Mouse (Mus musculus): Measurements from ENCODE around the gene Tmem104. TPM values are rescaled to one million over a fixed set of nuclear protein-coding genes. Genes with fewer than 3 reads are reported as not detected.

Tmem104 gene
- total RNA-seq, 4 experiments from 2014 or later: 4.3 to 7.2 (median 6.3) TPM

GRCm38 (mm10) chr11:115277604-115277975 lies 90.3 kb downstream of the Tmem104 start:
- DNase-seq (ENCODE audit: low spot score in 2 of 2): no peak

GRCm38 (mm10) chr11:115278176-115278575 lies 90.9 kb downstream of the Tmem104 start:
- DNase-seq (ENCODE audit: low spot score in 2 of 2): no peak

DNA sequence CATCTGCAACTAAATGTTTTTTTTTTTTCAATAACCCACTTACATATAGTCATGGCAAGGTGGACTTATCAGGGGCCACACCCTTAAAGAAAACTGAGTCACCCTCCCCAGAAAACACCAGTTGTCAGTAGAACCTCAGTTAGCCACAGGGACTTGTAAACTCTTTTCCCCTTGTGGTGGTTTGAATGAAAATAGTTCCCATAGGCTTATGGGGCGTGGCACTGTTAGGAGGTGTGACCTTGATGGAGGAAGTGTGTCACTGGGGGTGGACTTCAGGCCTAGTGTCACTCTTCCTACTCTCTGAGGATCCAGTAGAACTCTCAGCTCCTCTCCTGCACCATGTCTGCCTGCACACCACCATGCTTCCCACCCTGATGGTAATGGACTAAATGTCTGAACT lies 92.4 kb downstream of the Tmem104 start:
- DNase-seq (ENCODE audit: low spot score in 2 of 2): no peak

GRCm38 (mm10) chr11:115282295-115282694 lies 95.0 kb downstream of the Tmem104 start:
- no peak for DNase-seq (ENCODE audit: low spot score in 2 of 2)

DNA sequence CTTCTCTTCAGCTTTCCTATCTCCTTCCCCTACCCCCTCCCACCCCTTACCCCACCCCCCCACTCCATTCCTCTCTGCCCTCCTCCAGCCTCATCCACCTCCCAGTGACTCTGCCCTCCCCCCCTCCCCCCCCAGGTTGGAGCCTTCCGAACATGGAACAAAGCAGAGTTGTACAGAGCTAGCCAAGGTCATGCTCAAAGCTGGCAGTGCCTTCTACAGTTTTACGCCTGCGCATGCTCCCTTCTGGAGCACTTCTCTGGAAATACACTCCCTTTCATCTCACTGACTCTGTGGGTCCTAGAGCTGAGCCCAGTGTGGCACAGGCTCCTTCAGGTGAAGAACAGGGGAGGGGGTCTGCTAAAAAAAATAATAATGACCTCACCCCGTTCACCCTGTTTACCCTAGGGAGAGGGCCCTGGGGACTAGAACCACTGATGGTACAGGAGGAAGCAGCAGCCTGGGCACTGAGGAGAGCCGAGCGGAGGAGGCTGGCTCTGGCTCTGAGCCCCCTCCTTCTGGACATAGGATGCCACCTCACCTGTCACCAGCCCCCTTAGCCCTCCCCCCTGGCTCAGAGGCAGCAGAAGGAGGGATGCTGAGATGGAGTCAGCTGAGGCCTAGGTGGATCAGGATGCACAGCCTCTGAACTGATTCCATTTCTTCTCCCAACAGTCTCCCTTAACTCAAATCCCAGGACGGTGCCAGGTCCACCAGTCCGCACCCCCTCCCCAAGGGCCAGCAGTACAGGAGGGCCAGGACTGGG lies 95.6 kb downstream of the Tmem104 start:
- DNase-seq (ENCODE audit: low spot score in 2 of 2): no peak

GRCm38 (mm10) chr11:115283486-115283765 lies 96.1 kb downstream of the Tmem104 start:
- no peak for DNase-seq (ENCODE audit: low spot score in 2 of 2)

GRCm38 (mm10) chr11:115283891-115284620 lies 96.8 kb downstream of the Tmem104 start:
- no peak for DNase-seq (ENCODE audit: low spot score in 2 of 2)

DNA sequence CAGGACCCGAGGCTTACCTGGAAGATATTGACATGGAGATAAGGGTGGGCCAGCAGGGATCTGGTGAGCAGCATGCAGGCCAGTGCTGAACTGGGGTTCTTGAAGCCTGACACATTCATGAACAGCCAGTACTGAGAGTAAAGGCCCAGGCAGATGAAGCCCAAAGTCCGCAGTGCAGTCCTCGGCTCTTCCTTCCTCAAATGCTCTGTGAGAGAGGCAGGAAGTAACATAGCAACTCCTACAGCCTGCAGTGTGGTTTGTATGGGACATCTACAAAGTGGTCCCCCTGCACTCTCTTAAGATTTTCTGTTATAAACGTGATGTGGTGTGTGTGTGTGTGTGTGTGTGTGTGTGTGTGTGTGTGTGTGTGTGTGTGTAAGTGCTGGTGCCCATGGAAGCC lies 98.0 kb downstream of the Tmem104 start:
- no peak for DNase-seq (ENCODE audit: low spot score in 2 of 2)

DNA sequence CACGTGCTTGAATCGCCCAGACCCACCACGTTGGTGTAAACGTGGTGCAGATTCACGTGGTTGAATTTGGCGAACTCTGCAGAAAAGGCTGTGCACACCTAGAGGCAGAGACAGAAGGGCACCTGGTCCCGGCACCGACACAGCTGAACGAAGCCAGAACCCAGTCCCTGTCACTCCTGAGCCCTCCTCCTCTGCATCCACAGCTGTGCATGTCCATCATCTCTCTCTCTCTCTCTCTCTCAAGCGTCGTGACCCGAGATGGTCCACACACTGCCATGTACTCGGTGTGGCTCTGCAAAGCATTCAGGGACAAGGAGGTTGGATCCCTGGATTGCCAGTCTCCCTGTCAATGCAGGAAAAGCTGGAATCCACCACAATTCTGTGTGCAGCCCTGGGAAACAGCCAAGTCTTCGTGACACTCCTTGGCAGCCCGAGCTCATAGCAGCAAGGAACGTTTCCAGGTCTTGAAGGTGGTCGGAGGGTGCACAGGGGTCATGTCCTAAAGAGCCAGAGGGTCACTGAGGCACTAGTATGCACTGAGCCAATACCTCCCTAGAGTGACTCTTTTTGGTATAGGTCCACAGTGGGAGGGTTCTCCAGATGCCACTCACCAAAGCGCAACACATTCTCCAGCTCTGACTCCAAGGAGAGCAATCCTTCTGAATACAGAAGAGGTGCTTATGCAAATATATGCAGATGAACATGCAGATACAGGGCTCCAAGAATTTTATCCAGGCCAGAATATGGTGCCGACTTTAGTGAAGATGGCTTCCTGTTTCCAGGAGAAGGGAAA lies 99.1 kb downstream of the Tmem104 start:
- peak in 1 of 2 experiments; percentile 42 for DNase-seq (ENCODE audit: low spot score in 2 of 2)

- no peak for DNase-seq (ENCODE audit: low spot score in 2 of 2)
These were observed 100.1 kb downstream of the Tmem104 start for GRCm38 (mm10) chr11:115287386-115287785.

DNA sequence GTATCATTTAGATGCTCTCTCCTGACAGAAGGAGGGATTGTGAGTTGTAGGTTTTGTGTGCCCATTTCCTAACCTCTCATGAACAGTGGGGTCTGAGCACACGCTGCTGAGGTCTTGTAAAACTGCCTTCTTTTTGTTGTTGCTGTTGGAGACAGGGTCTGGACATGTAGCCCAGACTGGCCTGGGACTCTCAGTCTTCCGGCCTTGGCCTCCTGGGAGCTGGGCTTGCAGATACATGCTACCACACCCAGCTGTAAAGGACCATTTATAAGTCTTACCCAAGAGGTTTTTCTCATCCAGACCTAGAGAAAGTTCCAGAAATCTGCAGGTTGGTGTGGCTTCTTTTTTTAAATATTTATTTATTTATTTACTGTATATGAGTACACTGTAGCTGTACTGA lies 101.0 kb downstream of the Tmem104 start:
- no peak for DNase-seq (ENCODE audit: low spot score in 2 of 2)

- DNase-seq (ENCODE audit: low spot score in 2 of 2): no peak
These were observed 102.6 kb downstream of the Tmem104 start for GRCm38 (mm10) chr11:115289885-115290284.

GRCm38 (mm10) chr11:115290314-115290713 lies 103.0 kb downstream of the Tmem104 start:
- no peak for DNase-seq (ENCODE audit: low spot score in 2 of 2)

DNA sequence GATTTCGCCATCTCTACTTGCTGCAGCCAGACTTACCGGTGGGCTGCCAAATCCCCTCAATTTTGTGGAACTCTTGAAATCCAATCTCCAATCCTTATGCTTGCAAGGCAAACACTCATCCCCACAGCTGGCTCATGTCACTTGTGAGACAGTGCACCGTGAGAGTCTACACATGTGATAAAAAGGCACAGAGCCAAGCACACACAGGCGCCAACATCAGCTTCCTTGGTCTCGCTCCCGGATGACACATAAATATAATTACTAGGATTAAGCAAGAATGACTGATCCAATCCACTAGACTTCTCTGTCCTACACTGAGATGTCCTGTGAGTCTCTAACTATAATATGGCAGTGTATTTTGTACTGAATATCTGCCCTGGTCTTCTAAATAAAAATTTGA lies 103.6 kb downstream of the Tmem104 start:
- DNase-seq (ENCODE audit: low spot score in 2 of 2): peak; percentile 72 to 80

- no peak for DNase-seq (ENCODE audit: low spot score in 2 of 2)
These were observed 104.2 kb downstream of the Tmem104 start for GRCm38 (mm10) chr11:115291503-115291902.

DNA sequence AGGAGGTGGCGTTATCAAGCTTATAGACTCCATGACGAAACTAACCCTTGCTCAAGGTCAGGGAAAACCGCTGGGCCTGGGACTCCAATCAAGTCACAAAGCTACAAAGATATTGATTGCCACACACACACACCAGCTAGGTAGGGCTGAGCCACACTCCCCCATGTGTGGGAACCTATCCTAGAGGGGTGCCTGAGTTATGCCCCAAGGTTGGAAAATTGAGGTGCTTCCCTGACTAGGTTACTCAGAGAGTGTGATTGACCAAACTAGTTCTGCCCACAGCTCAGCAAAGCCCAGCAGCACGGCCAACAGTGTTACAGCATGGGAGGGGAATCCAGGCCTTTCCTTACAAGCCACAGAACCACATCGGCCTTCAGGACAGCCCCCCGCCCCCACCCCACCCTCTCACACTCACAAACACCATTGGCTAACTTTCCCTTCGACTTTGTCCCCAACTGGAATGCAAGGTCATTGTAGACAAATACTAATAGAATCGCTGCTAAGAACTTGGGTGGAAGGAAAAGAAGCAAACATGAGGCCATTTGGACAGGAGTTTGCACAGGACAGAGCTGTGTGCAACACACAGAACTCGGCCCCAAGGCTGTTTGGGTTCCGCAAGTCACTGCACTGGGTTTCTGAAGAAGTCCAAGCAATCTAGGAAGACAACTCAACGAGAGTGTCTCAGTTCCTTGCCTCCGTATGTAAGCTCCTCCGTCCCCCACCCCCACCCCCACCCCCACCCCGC lies 105.5 kb downstream of the Tmem104 start:
- no peak for DNase-seq (ENCODE audit: low spot score in 2 of 2)

DNA sequence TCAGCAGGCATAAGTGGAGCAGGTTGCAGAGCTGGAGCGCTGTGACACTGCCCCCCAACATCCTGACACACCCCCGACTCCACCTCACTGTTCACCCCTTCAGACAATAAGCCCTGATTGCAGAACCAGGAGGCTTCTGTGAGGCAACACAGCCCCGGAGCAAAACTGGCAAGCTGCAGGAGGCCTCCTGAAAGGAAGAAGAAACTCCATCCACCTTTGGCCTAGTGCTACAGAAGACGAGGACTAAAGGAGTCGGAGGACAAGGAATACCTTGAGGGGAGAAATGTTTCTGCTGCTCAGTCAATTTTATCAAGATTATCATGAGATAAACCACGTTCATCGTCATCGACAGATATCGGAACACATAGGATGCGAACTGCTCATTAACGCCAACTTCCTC lies 108.7 kb downstream of the Tmem104 start:
- no peak for DNase-seq (ENCODE audit: low spot score in 2 of 2)

Measured in gastrocnemius, adult 8-10 months (tissue).